Mouse (Mus musculus) Patski (cell line): ENCODE data around the gene Prr14l. TPM values are rescaled to one million over a fixed set of nuclear protein-coding genes. Genes with fewer than 3 reads are reported as not detected.

Experiments
- ATAC-seq: fragments of 100-300 bp; one replicate; pipeline ENCODE4 v1.8.0; 2021
- CTCF ChIA-PET: fragments of 350-600 bp; sonication (Branson Sonifier 250); formaldehyde crosslinking; loops from one replicate; lab custom pipeline; 2022; ENCODE audit warnings: inconsistent platforms; lab: Charles Lee
- POLR2A ChIA-PET: fragments of 350-600 bp; sonication (Branson Sonifier 250); formaldehyde crosslinking; loops from one replicate; lab custom pipeline; 2022; ENCODE audit warnings: antibody characterized with exemption, inconsistent platforms; lab: Charles Lee
- DNase-seq: peaks from one replicate; pipeline ENCODE4 v3.0.0-alpha.2; 2011; ENCODE audit warnings: low read depth, low spot score
- H3K27me3 ChIP-seq: fragments of 371-371 bp; one replicate; pipeline ENCODE4 v1.5.1; 2021
- CTCF ChIP-seq: fragments of 100-300 bp; IDR thresholded peaks from one replicate; pipeline ENCODE4 v1.5.1; 2021
- in situ Hi-C: fragments of 300-500 bp; cut with MboI; formaldehyde crosslinking; loops from 3 replicates; pipeline ENCODE4 v1.11.1; 2018; ENCODE audit warnings: low pct_unique_long_range_greater_than_20kb, mixed read lengths
- polyA plus RNA-seq: library from polyadenylated mRNA; unstranded; gene quantifications from one replicate; pipeline ENCODE4 v1.2.3, GENCODE M21; 2021

The Prr14l gene
- polyA plus RNA-seq, 1 experiment from 2014 or later, result 16.4 TPM

DNA sequence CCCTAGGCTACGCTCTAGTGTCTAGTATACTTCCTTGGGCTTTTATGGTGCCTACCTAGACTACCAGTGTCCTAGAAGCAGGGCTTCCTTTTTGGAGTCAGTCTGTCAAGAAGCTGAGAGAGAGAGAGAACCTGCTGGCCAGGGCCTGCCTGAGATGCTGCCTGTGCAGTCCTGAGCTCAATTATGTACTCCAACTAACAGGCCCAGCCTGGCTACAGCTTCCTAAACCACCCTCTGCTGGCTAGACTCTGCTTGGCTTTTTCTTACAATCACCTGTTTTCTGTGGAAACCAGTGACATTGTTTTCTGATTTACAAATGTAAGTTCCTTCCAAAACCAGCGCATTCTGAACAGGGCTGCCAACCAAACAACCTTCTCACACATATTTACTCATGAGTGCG lies 113.9 kb downstream of the Prr14l start:
- in situ Hi-C loops, result no loop called here
- H3K27me3 ChIP-seq, result no peaks in the 10 kb centered on the region
- ChIA-PET CTCF (no interaction called here), POLR2A (no interaction called here)
- no peak for TF ChIP-seq CTCF
- DNase-seq (no peak), ATAC-seq (no peak)

Other genes starting within 250 kb of the Prr14l start
- gene Yes1, start 243.1 kb downstream of the Prr14l start, polyA plus RNA-seq, result 39.3 TPM
- gene Pisd, start 68.6 kb downstream of the Prr14l start, polyA plus RNA-seq, result 58.8 TPM
- gene Gm20671, start 27.1 kb downstream of the Prr14l start, polyA plus RNA-seq, result not detected
- gene Depdc5, start 9.4 kb upstream of the Prr14l start, polyA plus RNA-seq, result 24.1 TPM
- gene Ywhah, start 164.6 kb upstream of the Prr14l start, polyA plus RNA-seq, result 296 TPM
- gene Slc5a1, start 250.0 kb upstream of the Prr14l start, polyA plus RNA-seq, result 0.04 TPM